Mouse (Mus musculus) frontal cortex, adult 2 months (tissue): ENCODE results near the gene Yipf1. TPM values are rescaled to one million over a fixed set of nuclear protein-coding genes. Genes with fewer than 3 reads are reported as not detected.
"Not testable (repeated sequence)": the region's sequence is repeated elsewhere in the genome, so short reads cannot be mapped to it uniquely, and the experiment has no call there.

Experiments
- DNase-seq, 2 experiments: peaks; one replicate each; pipeline ENCODE4 v3.0.0; 2022; ENCODE audit warnings: low spot score in 1 of 2; ENCODE audit errors: extremely low spot score in 1 of 2
- polyA plus RNA-seq: library from polyadenylated mRNA; depleted of rRNA; stranded (reverse); fragments of >200 nt; gene quantifications from 2 replicates; pipeline ENCODE4 v1.2.3, GENCODE M21; 2012; rRNA removed

Yipf1 gene
- polyA plus RNA-seq, 1 experiment = 43.2 TPM

GRCm38 (mm10) chr4:107366408-107366807 is 52.2 kb downstream of the Yipf1 start:
- DNase-seq = not testable (repeated sequence)

DNA sequence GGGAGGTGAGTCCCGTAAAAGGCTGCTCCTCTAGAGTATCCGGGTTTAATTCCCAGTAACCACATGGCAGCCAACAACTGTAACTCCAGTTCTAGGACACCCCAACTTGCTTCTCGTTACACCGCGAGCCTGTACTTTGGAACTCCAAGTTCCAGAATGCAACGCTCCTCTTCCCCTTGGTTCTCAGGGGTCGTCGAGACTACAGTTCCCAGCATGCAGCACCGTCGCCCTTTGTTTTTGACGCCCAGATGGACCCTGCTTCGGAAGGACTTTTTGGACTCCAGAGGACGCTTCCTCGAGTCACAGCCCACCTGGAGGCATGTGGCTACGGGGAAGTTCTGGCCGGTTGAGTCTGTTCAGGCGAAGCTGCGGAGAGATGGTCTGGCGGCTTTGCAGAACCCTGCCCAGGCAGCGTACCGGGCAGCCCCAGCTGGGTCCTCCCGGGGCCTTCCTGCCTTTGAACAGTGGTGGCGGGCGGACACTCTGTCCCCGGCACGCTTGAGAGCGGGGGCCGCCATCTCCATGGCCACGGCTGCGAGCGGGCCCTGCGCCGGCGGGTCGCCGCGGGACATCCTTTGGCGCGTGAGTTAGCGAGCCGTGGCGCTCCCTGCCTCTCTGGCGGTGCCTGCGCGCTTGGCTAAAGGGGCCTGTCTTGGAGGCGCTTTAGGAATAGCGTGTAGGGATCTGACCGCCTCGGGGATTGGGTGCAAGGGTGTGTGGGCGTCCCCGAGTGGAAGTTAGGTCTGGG is 53.6 kb downstream of the Yipf1 start, which contains the start of gene Ndc1:
Gene Ndc1, plus strand, starts transcription at position 218 of the 748 bp plus-strand sequence.
- DNase-seq = peak; percentile 81 to 89

DNA sequence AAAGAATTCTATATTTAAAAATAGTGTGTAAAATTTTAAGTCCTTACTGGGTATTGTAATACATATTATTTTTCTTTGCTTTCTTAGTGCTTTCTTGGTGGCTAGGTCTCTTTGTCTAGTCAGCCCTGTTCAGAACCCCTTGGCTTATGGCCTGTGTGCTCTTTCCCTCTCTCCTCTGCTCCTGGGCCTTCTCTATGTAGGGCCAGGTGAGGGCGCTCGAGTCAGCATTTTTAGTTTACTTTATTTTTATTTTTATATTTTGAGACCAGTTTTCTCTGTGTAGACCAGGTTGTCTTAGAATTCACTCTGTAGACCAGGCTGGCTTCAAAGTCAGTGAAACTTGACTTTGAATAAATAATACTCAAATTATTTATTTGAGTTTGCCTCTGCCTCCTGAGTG is 58.1 kb downstream of the Yipf1 start:
- no peak for DNase-seq

DNA sequence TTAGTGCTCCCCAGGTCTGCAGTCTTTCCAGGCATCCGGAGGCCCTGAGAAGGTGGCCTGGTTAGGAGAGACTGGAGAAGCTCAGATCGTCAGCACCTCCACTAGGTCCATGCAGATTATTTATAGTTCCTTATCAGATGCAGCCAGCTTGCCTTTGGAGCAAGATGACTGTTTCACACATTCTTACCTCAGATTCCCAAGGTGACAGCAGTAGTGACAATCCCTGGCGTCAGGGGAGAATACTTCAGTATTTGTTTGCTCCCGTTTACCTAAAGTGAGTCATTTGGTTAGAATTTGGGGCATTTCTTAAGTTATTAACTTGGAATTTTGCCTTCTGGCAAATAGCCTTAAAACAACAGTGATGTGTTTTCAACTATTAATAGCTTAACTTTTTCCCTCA is 60.5 kb downstream of the Yipf1 start:
- no peak for DNase-seq

DNA sequence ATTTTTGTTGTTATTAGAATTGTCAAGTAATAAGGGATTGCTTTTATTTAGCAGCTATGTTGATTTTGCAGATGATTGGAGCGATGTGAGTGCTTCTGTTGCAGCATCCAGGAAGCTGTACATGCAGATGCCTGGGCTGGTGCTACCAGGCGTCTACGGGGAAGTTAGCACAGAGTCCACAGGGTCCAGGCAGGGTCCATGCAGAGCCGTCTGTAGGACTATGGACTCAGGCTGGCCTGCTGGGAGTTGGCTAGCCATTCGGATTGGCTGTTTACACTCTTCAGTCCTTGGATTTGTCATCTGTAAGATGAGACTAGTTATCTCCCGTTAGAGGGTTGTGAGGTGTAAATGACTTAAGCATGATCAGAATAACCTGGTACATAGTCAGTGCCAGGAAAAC is 64.8 kb downstream of the Yipf1 start:
- no peak for DNase-seq

DNA sequence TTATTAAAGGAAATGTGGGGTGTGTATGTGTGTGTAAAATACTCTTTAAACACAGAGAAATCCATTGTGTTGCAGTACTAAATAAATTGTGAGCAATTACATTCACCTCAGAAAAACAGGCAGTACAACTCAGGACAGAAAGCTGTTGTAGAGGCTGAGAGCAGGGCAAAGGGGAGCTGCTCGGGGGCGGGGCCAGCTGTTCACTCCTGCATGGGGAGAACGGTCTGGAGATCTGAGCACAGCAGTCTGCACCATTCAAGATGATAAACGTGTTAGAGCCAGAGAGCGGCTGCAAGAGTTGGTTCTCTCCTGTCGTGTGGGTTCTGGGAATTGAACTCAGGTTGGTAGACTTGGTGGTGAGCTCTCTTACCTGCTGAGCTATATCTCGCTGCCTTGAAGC is 66.7 kb downstream of the Yipf1 start:
- no peak for DNase-seq

DNA sequence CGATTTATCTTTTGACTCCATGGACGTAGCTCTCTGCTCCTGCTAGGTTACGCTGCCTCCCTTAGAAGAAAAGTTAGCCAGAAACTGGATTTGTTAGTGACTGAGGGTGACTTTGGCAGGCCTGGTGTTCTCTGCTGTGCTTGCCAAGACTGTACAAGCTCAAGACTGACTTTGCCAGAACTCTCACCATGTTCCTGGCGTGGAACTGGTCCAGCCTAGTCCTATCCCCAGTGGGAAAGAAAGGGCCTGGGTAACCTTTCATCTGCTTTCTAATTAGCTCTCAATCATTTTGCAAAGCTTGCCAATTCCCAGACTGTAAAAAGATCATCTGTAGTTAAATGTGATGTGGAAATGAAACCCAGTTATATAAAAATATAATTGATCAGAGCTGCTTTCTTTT is 72.9 kb downstream of the Yipf1 start:
- peak in 1 of 2 experiments; percentile 14 for DNase-seq

GRCm38 (mm10) chr4:107387465-107387864 is 73.3 kb downstream of the Yipf1 start:
- no peak for DNase-seq

DNA sequence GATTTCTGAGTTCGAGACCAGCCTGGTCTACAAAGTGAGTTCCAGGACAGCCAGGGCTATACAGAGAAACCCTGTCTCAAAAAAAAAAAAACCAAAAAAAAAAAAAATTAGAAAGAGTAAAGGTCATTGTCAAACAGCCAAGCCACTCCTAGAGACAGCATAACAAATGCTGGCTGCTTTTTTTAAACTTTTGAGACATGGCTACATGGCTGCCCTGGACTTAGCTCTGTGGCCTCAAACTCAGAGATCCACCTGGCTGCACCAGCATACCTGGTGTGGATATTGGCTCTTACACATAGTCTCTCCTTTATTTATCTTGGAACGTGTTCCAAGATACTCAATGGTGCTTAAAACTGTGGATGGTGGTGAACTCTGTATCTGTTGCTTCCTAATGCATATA is 74.1 kb downstream of the Yipf1 start:
- DNase-seq = no peak

- DNase-seq = peak in 1 of 2 experiments; percentile 37
Measured at GRCm38 (mm10) chr4:107389345-107389744, 75.2 kb downstream of the Yipf1 start.

- DNase-seq = no peak
Measured at GRCm38 (mm10) chr4:107393771-107394170, 79.6 kb downstream of the Yipf1 start.

Other genes starting within 250 kb of the Yipf1 start
- 72.7 and 76.4 TPM in 2 replicates for gene Mrpl37, start 247.5 kb upstream of the Yipf1 start, polyA plus RNA-seq
- gene Cyb5rl, start 247.4 kb upstream of the Yipf1 start, polyA plus RNA-seq = 5.0 and 7.8 TPM in 2 replicates
- gene Cdcp2, start 217.5 kb upstream of the Yipf1 start, polyA plus RNA-seq = 0.06 TPM in 1 of 2 replicates, not detected in the other
- 224 and 231 TPM in 2 replicates for gene Tmem59, start 136.0 kb upstream of the Yipf1 start, polyA plus RNA-seq
- 7.2 and 8.1 TPM in 2 replicates for gene Tceanc2, start 135.2 kb upstream of the Yipf1 start, polyA plus RNA-seq
- gene Ldlrad1, start 105.2 kb upstream of the Yipf1 start, polyA plus RNA-seq = 0.10 TPM in 1 of 2 replicates, not detected in the other
- 20.6 and 21.8 TPM in 2 replicates for gene Lrrc42, start 60.8 kb upstream of the Yipf1 start, polyA plus RNA-seq
- 18.2 and 19.0 TPM in 2 replicates for gene Hspb11, start 60.8 kb upstream of the Yipf1 start, polyA plus RNA-seq
- not detected in 2 replicates for gene Dio1, start 7.2 kb upstream of the Yipf1 start, polyA plus RNA-seq
- gene Ndc1, start 53.4 kb downstream of the Yipf1 start, polyA plus RNA-seq = 11.9 and 12.5 TPM in 2 replicates
- gene Glis1, start 120.2 kb downstream of the Yipf1 start, polyA plus RNA-seq = 0.76 and 1.2 TPM in 2 replicates